Comparison of ENCODE assay signal across 8 mouse cellular contexts in genomic region chr11:4849258-4849943, GRCm38 (mm10). TPM values are rescaled to one million over a fixed set of nuclear protein-coding genes. Genes with fewer than 3 reads are reported as not detected.
DNase-seq lines count a peak whose midpoint lies in the region; ATAC-seq and TF ChIP-seq lines count a peak whose summit lies in the region.

Gene Nf2, minus strand, starts transcription at chr11:4849536.

- no peak; a peak in 1 of 4 replicates for TF ChIP-seq EP300 in MEL (IDR thresholded peaks at IDR 0.05; ENCODE audit: low read depth in 1 of 2, low read length in 2 of 2)

- peaks cover 0 to 14% of the 10 kb centered on the region in 2 experiments; a peak in 2 of 4 replicates for H3K36me3 ChIP-seq in MEL (ENCODE audit: control insufficient read depth in 1 of 2, insufficient read depth in 2 of 2, low read length in 2 of 2)
- no peaks in the 10 kb centered on the region for H3K36me3 ChIP-seq in forebrain, postnatal 0 days (ENCODE audit: insufficient read depth)
- H3K36me3 ChIP-seq in lung, embryonic 15.5 days, result no peaks in the 10 kb centered on the region

- peak in 1 of 2 experiments; percentile 93 for TF ChIP-seq POLR2A in MEL (IDR thresholded peaks at IDR 0.05; ENCODE audit: control insufficient read depth in 1 of 2, insufficient read depth in 1 of 2, low read depth in 1 of 2, low read length in 2 of 2, poor library complexity in 1 of 2)
- TF ChIP-seq POLR2A in cerebellum, adult 2 months (IDR thresholded peaks at IDR 0.05; ENCODE audit: borderline replicate concordance, insufficient read depth, low read length), result peak; percentile 41; the same call in 1 of the 2 replicates

- ATAC-seq in forebrain, postnatal 0 days, result peak; percentile 99
- peak; percentile 99 for ATAC-seq in lung, embryonic 15.5 days (ENCODE audit: borderline replicate concordance, extremely low read depth, low FRiP score, low TSS enrichment)

- H3K27ac ChIP-seq in MEL (ENCODE audit: control insufficient read depth, low read depth, low read length), result peak within 1 kb of the TSS; percentile 81
- peak within 1 kb of the TSS; percentile 30; the same call in 1 of the 2 replicates for H3K27ac ChIP-seq in cerebellum, adult 2 months (ENCODE audit: insufficient read depth, low read length)
- H3K27ac ChIP-seq in forebrain, postnatal 0 days (ENCODE audit: low read depth, low read length), result peak within 1 kb of the TSS; percentile 77
- peak within 1 kb of the TSS; percentile 80 for H3K27ac ChIP-seq in lung, embryonic 15.5 days

- peak within 1 kb of the TSS; percentile 65 for H3K4me2 ChIP-seq in forebrain, postnatal 0 days (ENCODE audit: low read depth)
- peak within 1 kb of the TSS; percentile 72 for H3K4me2 ChIP-seq in lung, embryonic 15.5 days

- H3K9me3 ChIP-seq in MEL (replicated peaks; ENCODE audit: insufficient read depth, low read length), result no peaks in the 10 kb centered on the region
- no peaks in the 10 kb centered on the region for H3K9me3 ChIP-seq in forebrain, postnatal 0 days (ENCODE audit: low read length)
- H3K9me3 ChIP-seq in lung, embryonic 15.5 days, result no peaks in the 10 kb centered on the region

- peak within 1 kb of the TSS; percentile 96 for H3K9ac ChIP-seq in MEL (ENCODE audit: control insufficient read depth, low read depth, low read length, poor library complexity, severe bottlenecking)
- peak within 1 kb of the TSS; percentile 82 for H3K9ac ChIP-seq in forebrain, postnatal 0 days
- H3K9ac ChIP-seq in lung, embryonic 15.5 days, result peak within 1 kb of the TSS; percentile 96

- TF ChIP-seq CTCF in MEL (IDR thresholded peaks at IDR 0.05 in 2 of 3, conservative IDR thresholded peaks at IDR 0.05 in 1 of 3; ENCODE audit: control insufficient read depth in 1 of 3, insufficient read depth in 1 of 3, low read depth in 2 of 3, low read length in 3 of 3, poor library complexity in 1 of 3, severe bottlenecking in 1 of 3), result no peak
- TF ChIP-seq CTCF in cerebellum, adult 2 months (IDR thresholded peaks at IDR 0.05; ENCODE audit: borderline replicate concordance, insufficient read depth, low read depth, low read length), result no peak
- TF ChIP-seq CTCF in forebrain, postnatal 0 days (IDR thresholded peaks at IDR 0.05; ENCODE audit: low read depth), result 0 out of 2 replicates have a peak, but pooled peaks have one; percentile 21

- peak; percentile 100 for DNase-seq in MEL (ENCODE audit: low read depth, low spot score)
- DNase-seq in cerebellum, adult 2 months, result peak; percentile 98 to 99
- peak; percentile 99 for DNase-seq in forebrain, postnatal 0 days
- peak; percentile 97 for DNase-seq in heart, postnatal 4 days
- DNase-seq in layer of hippocampus, adult 8-10 months (ENCODE audit: low spot score in 2 of 2), result peak; percentile 99
- DNase-seq in ovary, adult 18-20 months (ENCODE audit: low spot score), result peak; percentile 98
- DNase-seq in thymus, postnatal 0 days (ENCODE audit: low spot score), result peak; percentile 98

- H3K27me3 ChIP-seq in MEL (ENCODE audit: control insufficient read depth in 1 of 2, insufficient read depth in 2 of 2, low read length in 2 of 2), result no peaks in the 10 kb centered on the region
- H3K27me3 ChIP-seq in cerebellum, adult 2 months (ENCODE audit: control insufficient read depth, insufficient read depth, low read length), result no peaks in the 10 kb centered on the region
- no peaks in the 10 kb centered on the region for H3K27me3 ChIP-seq in forebrain, postnatal 0 days (ENCODE audit: insufficient read depth, low read length)
- no peaks in the 10 kb centered on the region for H3K27me3 ChIP-seq in lung, embryonic 15.5 days

- WGBS in cerebellum, adult 2 months, result under 1% methylated on average over 60 of the region's 60 CpGs
- 1% methylated on average over 59 of the region's 60 CpGs for WGBS in forebrain, postnatal 0 days
- under 1% methylated on average over 60 of the region's 60 CpGs for WGBS in lung, embryonic 15.5 days

- TF ChIP-seq RAD21 in MEL (IDR thresholded peaks at IDR 0.05; ENCODE audit: low read depth, low read length), result no peak

- H3K79me2 ChIP-seq in MEL (ENCODE audit: control insufficient read depth, insufficient read depth, low read length, poor library complexity), result peaks cover 35% of the 10 kb centered on the region

- H3K4me3 ChIP-seq in MEL (ENCODE audit: control insufficient read depth in 1 of 2, insufficient read depth in 1 of 2, low read depth in 2 of 2, low read length in 2 of 2), result peak within 1 kb of the TSS; percentile 77 to 98
- peak within 1 kb of the TSS; percentile 80 for H3K4me3 ChIP-seq in cerebellum, adult 2 months (replicated peaks; ENCODE audit: insufficient read depth, low read depth, low read length)
- peak within 1 kb of the TSS; percentile 93 for H3K4me3 ChIP-seq in forebrain, postnatal 0 days (ENCODE audit: low read depth, low read length)
- peak within 1 kb of the TSS; percentile 100 for H3K4me3 ChIP-seq in lung, embryonic 15.5 days

- H3K4me1 ChIP-seq in MEL (ENCODE audit: control insufficient read depth in 1 of 2, insufficient read depth in 2 of 2, low read length in 2 of 2), result peaks cover 0 to 11% of the 10 kb centered on the region in 2 experiments; a peak in 1 of 4 replicates
- no peaks in the 10 kb centered on the region; the same call in 1 of the 2 replicates for H3K4me1 ChIP-seq in cerebellum, adult 2 months (ENCODE audit: control insufficient read depth, insufficient read depth, low read length)
- H3K4me1 ChIP-seq in forebrain, postnatal 0 days (ENCODE audit: insufficient read depth), result peaks cover 9% of the 10 kb centered on the region
- peaks cover 10% of the 10 kb centered on the region; the same call in 1 of the 2 replicates for H3K4me1 ChIP-seq in lung, embryonic 15.5 days

TF ChIP-seq in MEL, 35 proteins besides CTCF, POLR2A, EP300 and RAD21 (continues in another document):
- TF ChIP-seq POLR2AphosphoS2 (IDR thresholded peaks at IDR 0.05; ENCODE audit: low read length) (peak; percentile 54; the same call in 1 of the 2 replicates), E2F4 (IDR thresholded peaks at IDR 0.05; ENCODE audit: borderline replicate concordance, low read depth, low read length) (no peak), CHD2 (IDR thresholded peaks at IDR 0.05; ENCODE audit: low read length) (peak; percentile 90), NRF1 (IDR thresholded peaks at IDR 0.05; ENCODE audit: insufficient read depth, low read depth, low read length, poor library complexity, severe bottlenecking) (peak; percentile 66), JUND (IDR thresholded peaks at IDR 0.05; ENCODE audit: low read depth, low read length) (no peak), RCOR1 (IDR thresholded peaks at IDR 0.05; ENCODE audit: low read depth, low read length) (no peak), ELF1 (IDR thresholded peaks at IDR 0.05; ENCODE audit: low read depth, low read length) (peak; percentile 94), USF2 (IDR thresholded peaks at IDR 0.05; ENCODE audit: borderline replicate concordance in 1 of 2, insufficient read depth in 1 of 2, low read depth in 1 of 2, low read length in 2 of 2) (no peak), MEF2A (IDR thresholded peaks at IDR 0.05; ENCODE audit: extremely low read depth, insufficient replicate concordance, low read depth, low read length, poor library complexity, severe bottlenecking) (no peak), NELFE (IDR thresholded peaks at IDR 0.05; ENCODE audit: low read depth, low read length) (peak; percentile 85), CHD1 (IDR thresholded peaks at IDR 0.05; ENCODE audit: low read depth, low read length) (no peak), KAT2A (conservative IDR thresholded peaks at IDR 0.05; ENCODE audit: low read depth, low read length) (peak; percentile 85), MYB (IDR thresholded peaks at IDR 0.05; ENCODE audit: low read depth, low read length) (no peak), GATA1 (IDR thresholded peaks at IDR 0.05; ENCODE audit: low read depth, low read length) (no peak), ZMIZ1 (IDR thresholded peaks at IDR 0.05; ENCODE audit: low read depth, low read length) (peak; percentile 65; the same call in 1 of the 2 replicates), SIN3A (IDR thresholded peaks at IDR 0.05; ENCODE audit: low read length) (peak; percentile 69; the same call in 1 of the 2 replicates), MXI1 (IDR thresholded peaks at IDR 0.05; ENCODE audit: low read depth, low read length) (peak; percentile 92), ZNF384 (IDR thresholded peaks at IDR 0.05; ENCODE audit: low read depth, low read length) (no peak), ZC3H11A (IDR thresholded peaks at IDR 0.05; ENCODE audit: low read depth, low read length) (no peak), TBP (IDR thresholded peaks at IDR 0.05; ENCODE audit: low read depth, low read length) (peak; percentile 72; the same call in 1 of the 2 replicates), MAX (IDR thresholded peaks at IDR 0.05; ENCODE audit: low read length) (peak; percentile 81), BHLHE40 (IDR thresholded peaks at IDR 0.05; ENCODE audit: borderline replicate concordance, low read depth, low read length) (no peak), ETS1 (IDR thresholded peaks at IDR 0.05; ENCODE audit: low read depth, low read length) (no peak), MYC (IDR thresholded peaks at IDR 0.05; ENCODE audit: low read depth, low read length) (peak; percentile 68), HCFC1 (IDR thresholded peaks at IDR 0.05; ENCODE audit: low read depth, low read length) (peak; percentile 94), MAZ (IDR thresholded peaks at IDR 0.05; ENCODE audit: low read depth, low read length) (peak; percentile 42; the same call in 1 of the 2 replicates), SMC3 (IDR thresholded peaks at IDR 0.05; ENCODE audit: low read depth, low read length) (no peak), MAFK (IDR thresholded peaks at IDR 0.05; ENCODE audit: borderline replicate concordance, low read depth, low read length) (peak; percentile 93), USF1 (IDR thresholded peaks at IDR 0.05; ENCODE audit: low read depth, low read length) (no peak), UBTF (IDR thresholded peaks at IDR 0.05; ENCODE audit: borderline replicate concordance, insufficient read depth, low read depth, low read length) (0 out of 2 replicates have a peak, but pooled peaks have one; percentile 9)

RNA-seq across cellular contexts. Expression of gene Nf2, which starts in this region (rescaled TPM):
- 70.3 and 73.6 TPM in 2 replicates for total RNA-seq in MEL (2012; rRNA removed)
- polyA plus RNA-seq in MEL (2012; ENCODE audit: insufficient read depth in 1 of 2, insufficient read length in 2 of 2, low read depth in 1 of 2, low replicate concordance in 2 of 2, missing spikeins in 1 of 2), result 100 to 1,000 TPM in 1 of 2 experiments, 10 to 100 TPM in 1; 95.6 to 246 TPM
- 50.2 and 52.3 TPM in 2 replicates for polyA plus RNA-seq in cerebellum, adult 2 months (2012; rRNA removed)
- 97.3 and 121 TPM in 2 replicates for total RNA-seq in forebrain, postnatal 0 days (2014; rRNA removed)
- 49.3 and 57.8 TPM in 2 replicates for polyA plus RNA-seq in forebrain, postnatal 0 days (2015; fragmentation: Nextera tagmentation; extraction: Ambion mirVana)
- 100 to 1,000 TPM; 101 to 103 TPM for total RNA-seq in heart, postnatal 4 days (2021)
- 10 to 100 TPM; 88.0 to 96.1 (median 90.3) TPM for total RNA-seq in layer of hippocampus, adult 8-10 months (2022)
- 44.3 and 46.3 TPM in 2 replicates for polyA plus RNA-seq in lung, embryonic 15.5 days (2015; fragmentation: Nextera tagmentation; extraction: Ambion mirVana)
- 25.5 and 28.3 TPM in 2 replicates for polyA plus RNA-seq in thymus, postnatal 0 days (2015; fragmentation: Nextera tagmentation; extraction: Ambion mirVana)

Comparison
In these comparisons a context has a peak if more than half of its experiments do, and no peak if none do; other contexts are left out.
1. Peak in every context shown above with its lines: DNase-seq, ATAC-seq, H3K4me3 ChIP-seq and H3K27ac ChIP-seq.
2. H3K27ac ChIP-seq: peak in every context shown above with its lines; median percentile 81 in MEL; 80 in lung, embryonic 15.5 days; 77 in forebrain, postnatal 0 days; 30 in cerebellum, adult 2 months.